Mouse (Mus musculus): ENCODE measurements around the gene Ddx56. TPM values are rescaled to one million over a fixed set of nuclear protein-coding genes. Genes with fewer than 3 reads are reported as not detected.

Ddx56 gene
- polyA plus RNA-seq, 1 experiment from 2014 or later = 40.2 TPM

- Histone ChIP-seq H3K9me3 (replicated peaks; ENCODE audit: control insufficient read depth, low read length) (no peaks in the 10 kb centered on the region), H3K36me3 (ENCODE audit: control insufficient read depth, insufficient read depth) (peaks cover 18% of the 10 kb centered on the region), H3K4me2 (ENCODE audit: low read depth, low read length) (peak overlapping the region; percentile 80), H3K27me3 (ENCODE audit: control insufficient read depth, insufficient read depth, low read depth, low read length) (no peaks in the 10 kb centered on the region), H3K27ac (ENCODE audit: low read length) (peak overlapping the region; percentile 95), H3K9ac (ENCODE audit: low read depth, low read length) (peak overlapping the region; percentile 60), H3K4me3 (ENCODE audit: low read depth, low read length) (peak overlapping the region; percentile 42), H3K4me1 (ENCODE audit: control insufficient read depth, low read depth, low read length) (peaks cover 39% of the 10 kb centered on the region)
- ATAC-seq (ENCODE audit: low read depth) = no peak
- 80% methylated on average over 2 of the region's 2 CpGs for WGBS (ENCODE audit: insufficient replicate concordance)
Observed at GRCm38 (mm10) chr11:6293601-6294000, 26.0 kb upstream of the Ddx56 start.

- Histone ChIP-seq H3K4me3 (ENCODE audit: low read depth, low read length) (peak overlapping the region; percentile 97), H3K4me2 (ENCODE audit: low read depth, low read length) (peak overlapping the region; percentile 80), H3K9ac (ENCODE audit: low read depth, low read length) (peak overlapping the region; percentile 95), H3K27me3 (ENCODE audit: control insufficient read depth, insufficient read depth, low read depth, low read length) (no peaks in the 10 kb centered on the region), H3K27ac (ENCODE audit: low read length) (peak overlapping the region; percentile 98), H3K9me3 (replicated peaks; ENCODE audit: control insufficient read depth, low read length) (no peaks in the 10 kb centered on the region), H3K36me3 (ENCODE audit: control insufficient read depth, insufficient read depth) (peaks cover 12% of the 10 kb centered on the region), H3K4me1 (ENCODE audit: control insufficient read depth, low read depth, low read length) (peaks cover 39% of the 10 kb centered on the region)
- ATAC-seq (ENCODE audit: low read depth) = no peak
- 83% methylated on average over 4 of the region's 4 CpGs for WGBS (ENCODE audit: insufficient replicate concordance)
Observed at GRCm38 (mm10) chr11:6292988-6293349, 25.4 kb upstream of the Ddx56 start.

- no peaks in the 10 kb centered on the region for H3K9me3 ChIP-seq (replicated peaks; ENCODE audit: control insufficient read depth, low read length)
- ATAC-seq (ENCODE audit: low read depth) = peak; percentile 3; the same call in 1 of the 2 replicates
- peak overlapping the region; percentile 97 for H3K4me3 ChIP-seq (ENCODE audit: low read depth, low read length)
- peak overlapping the region; percentile 95 for H3K9ac ChIP-seq (ENCODE audit: low read depth, low read length)
- WGBS (ENCODE audit: insufficient replicate concordance) = 12% methylated on average over 33 of the region's 33 CpGs
- no peaks in the 10 kb centered on the region for H3K27me3 ChIP-seq (ENCODE audit: control insufficient read depth, insufficient read depth, low read depth, low read length)
- peak overlapping the region; percentile 80 for H3K4me2 ChIP-seq (ENCODE audit: low read depth, low read length)
- H3K4me1 ChIP-seq (ENCODE audit: control insufficient read depth, low read depth, low read length) = peaks cover 39% of the 10 kb centered on the region
- H3K36me3 ChIP-seq (ENCODE audit: control insufficient read depth, insufficient read depth) = peaks cover 6% of the 10 kb centered on the region
- H3K27ac ChIP-seq (ENCODE audit: low read length) = peak overlapping the region; percentile 98
Observed at GRCm38 (mm10) chr11:6292116-6292987, 24.8 kb upstream of the Ddx56 start.

GRCm38 (mm10) chr11:6291401-6292115 lies 24.0 kb upstream of the Ddx56 start, which contains the start of gene Ogdh:
Gene Ogdh, plus strand, starts transcription at chr11:6291633.
- H3K9me3 ChIP-seq (replicated peaks; ENCODE audit: control insufficient read depth, low read length) = no peaks in the 10 kb centered on the region
- peak within 1 kb of the TSS; percentile 95 for H3K9ac ChIP-seq (ENCODE audit: low read depth, low read length)
- H3K4me3 ChIP-seq (ENCODE audit: low read depth, low read length) = peak within 1 kb of the TSS; percentile 97
- H3K27ac ChIP-seq (ENCODE audit: low read length) = peak within 1 kb of the TSS; percentile 98
- H3K4me1 ChIP-seq (ENCODE audit: control insufficient read depth, low read depth, low read length) = peaks cover 39% of the 10 kb centered on the region
- no peaks in the 10 kb centered on the region for H3K27me3 ChIP-seq (ENCODE audit: control insufficient read depth, insufficient read depth, low read depth, low read length)
- WGBS (ENCODE audit: insufficient replicate concordance) = under 1% methylated on average over 68 of the region's 77 CpGs
- H3K36me3 ChIP-seq (ENCODE audit: control insufficient read depth, insufficient read depth) = no peaks in the 10 kb centered on the region
- peak within 1 kb of the TSS; percentile 80 for H3K4me2 ChIP-seq (ENCODE audit: low read depth, low read length)
- peak; percentile 88 for ATAC-seq (ENCODE audit: low read depth)

- 27% methylated on average over 3 of the region's 3 CpGs for WGBS (ENCODE audit: insufficient replicate concordance)
- peaks cover 36% of the 10 kb centered on the region for H3K4me1 ChIP-seq (ENCODE audit: control insufficient read depth, low read depth, low read length)
- peak overlapping the region; percentile 95 for H3K9ac ChIP-seq (ENCODE audit: low read depth, low read length)
- peak overlapping the region; percentile 97 for H3K4me3 ChIP-seq (ENCODE audit: low read depth, low read length)
- H3K4me2 ChIP-seq (ENCODE audit: low read depth, low read length) = peak overlapping the region; percentile 80
- H3K36me3 ChIP-seq (ENCODE audit: control insufficient read depth, insufficient read depth) = no peaks in the 10 kb centered on the region
- peak overlapping the region; percentile 98 for H3K27ac ChIP-seq (ENCODE audit: low read length)
- no peaks in the 10 kb centered on the region for H3K9me3 ChIP-seq (replicated peaks; ENCODE audit: control insufficient read depth, low read length)
- no peaks in the 10 kb centered on the region for H3K27me3 ChIP-seq (ENCODE audit: control insufficient read depth, insufficient read depth, low read depth, low read length)
- ATAC-seq (ENCODE audit: low read depth) = no peak
Observed at GRCm38 (mm10) chr11:6290883-6291282, 23.3 kb upstream of the Ddx56 start.

GRCm38 (mm10) chr11:6290138-6290537 lies 22.6 kb upstream of the Ddx56 start:
- Histone ChIP-seq H3K27me3 (ENCODE audit: control insufficient read depth, insufficient read depth, low read depth, low read length) (no peaks in the 10 kb centered on the region), H3K9ac (ENCODE audit: low read depth, low read length) (no peak overlapping the region), H3K36me3 (ENCODE audit: control insufficient read depth, insufficient read depth) (no peaks in the 10 kb centered on the region), H3K4me2 (ENCODE audit: low read depth, low read length) (no peak overlapping the region), H3K4me3 (ENCODE audit: low read depth, low read length) (no peak overlapping the region), H3K9me3 (replicated peaks; ENCODE audit: control insufficient read depth, low read length) (no peaks in the 10 kb centered on the region), H3K27ac (ENCODE audit: low read length) (no peak overlapping the region), H3K4me1 (ENCODE audit: control insufficient read depth, low read depth, low read length) (peaks cover 28% of the 10 kb centered on the region)
- 83% methylated on average over 3 of the region's 3 CpGs for WGBS (ENCODE audit: insufficient replicate concordance)
- ATAC-seq (ENCODE audit: low read depth) = no peak

- no peak overlapping the region for H3K27ac ChIP-seq (ENCODE audit: low read length)
- H3K4me2 ChIP-seq (ENCODE audit: low read depth, low read length) = no peak overlapping the region
- no peaks in the 10 kb centered on the region for H3K27me3 ChIP-seq (ENCODE audit: control insufficient read depth, insufficient read depth, low read depth, low read length)
- WGBS (ENCODE audit: insufficient replicate concordance) = 64% methylated on average over 3 of the region's 3 CpGs
- H3K9ac ChIP-seq (ENCODE audit: low read depth, low read length) = no peak overlapping the region
- H3K9me3 ChIP-seq (replicated peaks; ENCODE audit: control insufficient read depth, low read length) = no peaks in the 10 kb centered on the region; the same call in 1 of the 2 replicates
- no peak for ATAC-seq (ENCODE audit: low read depth)
- no peaks in the 10 kb centered on the region for H3K36me3 ChIP-seq (ENCODE audit: control insufficient read depth, insufficient read depth)
- no peaks in the 10 kb centered on the region for H3K4me1 ChIP-seq (ENCODE audit: control insufficient read depth, low read depth, low read length)
- no peak overlapping the region for H3K4me3 ChIP-seq (ENCODE audit: low read depth, low read length)
Observed at GRCm38 (mm10) chr11:6282940-6283339, 15.4 kb upstream of the Ddx56 start.

GRCm38 (mm10) chr11:6276466-6276865 lies 8.9 kb upstream of the Ddx56 start:
- H3K4me1 ChIP-seq (ENCODE audit: control insufficient read depth, low read depth, low read length) = peaks cover 16% of the 10 kb centered on the region
- no peak overlapping the region for H3K4me3 ChIP-seq (ENCODE audit: low read depth, low read length)
- 67% methylated on average over 3 of the region's 3 CpGs for WGBS (ENCODE audit: insufficient replicate concordance)
- ATAC-seq (ENCODE audit: low read depth) = no peak
- H3K9ac ChIP-seq (ENCODE audit: low read depth, low read length) = no peak overlapping the region
- H3K4me2 ChIP-seq (ENCODE audit: low read depth, low read length) = no peak overlapping the region
- H3K27ac ChIP-seq (ENCODE audit: low read length) = no peak overlapping the region
- H3K36me3 ChIP-seq (ENCODE audit: control insufficient read depth, insufficient read depth) = peaks cover 4% of the 10 kb centered on the region
- H3K27me3 ChIP-seq (ENCODE audit: control insufficient read depth, insufficient read depth, low read depth, low read length) = no peaks in the 10 kb centered on the region
- H3K9me3 ChIP-seq (replicated peaks; ENCODE audit: control insufficient read depth, low read length) = no peaks in the 10 kb centered on the region; the same call in 1 of the 2 replicates

- H3K27ac ChIP-seq (ENCODE audit: low read length) = peak overlapping the region; percentile 76
- H3K9me3 ChIP-seq (replicated peaks; ENCODE audit: control insufficient read depth, low read length) = no peaks in the 10 kb centered on the region; the same call in 1 of the 2 replicates
- H3K4me2 ChIP-seq (ENCODE audit: low read depth, low read length) = peak overlapping the region; percentile 67
- no peak for ATAC-seq (ENCODE audit: low read depth)
- 30% methylated on average over 7 of the region's 7 CpGs for WGBS (ENCODE audit: insufficient replicate concordance)
- no peaks in the 10 kb centered on the region for H3K27me3 ChIP-seq (ENCODE audit: control insufficient read depth, insufficient read depth, low read depth, low read length)
- H3K4me1 ChIP-seq (ENCODE audit: control insufficient read depth, low read depth, low read length) = peaks cover 16% of the 10 kb centered on the region
- H3K9ac ChIP-seq (ENCODE audit: low read depth, low read length) = peak overlapping the region; percentile 84
- peaks cover 9% of the 10 kb centered on the region for H3K36me3 ChIP-seq (ENCODE audit: control insufficient read depth, insufficient read depth)
- peak overlapping the region; percentile 77 for H3K4me3 ChIP-seq (ENCODE audit: low read depth, low read length)
Observed at GRCm38 (mm10) chr11:6275094-6275484, 7.5 kb upstream of the Ddx56 start.

Data from liver, embryonic 16.5 days (tissue).